8 mouse cellular contexts compared by ENCODE assay signal in genomic region chr3:144718706-144719087, GRCm38 (mm10). TPM values are rescaled to one million over a fixed set of nuclear protein-coding genes. Genes with fewer than 3 reads are reported as not detected.
DNase-seq lines count a peak whose midpoint lies in the region; ATAC-seq and TF ChIP-seq lines count a peak whose summit lies in the region.

No protein-coding gene starts in this region.

- peak overlapping the region; percentile 82 for H3K4me2 ChIP-seq in kidney, embryonic 14.5 days (replicated peaks; ENCODE audit: low read depth, low read length)

- peak overlapping the region; percentile 94 for H3K4me3 ChIP-seq in bone marrow, adult 2 months (replicated peaks; ENCODE audit: control insufficient read depth, low read depth, low read length)
- peak overlapping the region; percentile 88 for H3K4me3 ChIP-seq in kidney, embryonic 14.5 days (ENCODE audit: low read length)

- TF ChIP-seq CTCF in bone marrow, adult 2 months (IDR thresholded peaks at IDR 0.05; ENCODE audit: control insufficient read depth, insufficient read depth, low read length): no peak

- H3K36me3 ChIP-seq in kidney, embryonic 14.5 days (ENCODE audit: control insufficient read depth, insufficient read depth, low read length): no peaks in the 10 kb centered on the region

- ATAC-seq in kidney, embryonic 14.5 days (ENCODE audit: low FRiP score, low TSS enrichment): no peak

- WGBS in bone marrow, adult 2 months: 5% methylated on average over 7 of the region's 7 CpGs
- WGBS in kidney, embryonic 14.5 days: 19% methylated on average over 7 of the region's 7 CpGs

- peak overlapping the region; percentile 40; the same call in 1 of the 2 replicates for H3K27ac ChIP-seq in bone marrow, adult 2 months (ENCODE audit: control insufficient read depth, insufficient read depth, low read depth, low read length, poor library complexity)
- no peak overlapping the region for H3K27ac ChIP-seq in kidney, embryonic 14.5 days (ENCODE audit: low read depth, low read length)

- TF ChIP-seq POLR2A in bone marrow, adult 2 months (IDR thresholded peaks at IDR 0.05; ENCODE audit: borderline replicate concordance, control insufficient read depth, low read depth, low read length): no peak

- peaks cover 4% of the 10 kb centered on the region; the same call in 1 of the 2 replicates for H3K4me1 ChIP-seq in bone marrow, adult 2 months (ENCODE audit: control insufficient read depth, insufficient read depth, low read length)
- peaks cover 27% of the 10 kb centered on the region for H3K4me1 ChIP-seq in kidney, embryonic 14.5 days (ENCODE audit: control insufficient read depth, insufficient read depth, low read length)

- H3K27me3 ChIP-seq in kidney, embryonic 14.5 days (ENCODE audit: control insufficient read depth, insufficient read depth, low read length): no peaks in the 10 kb centered on the region

- no peaks in the 10 kb centered on the region for H3K9me3 ChIP-seq in kidney, embryonic 14.5 days (ENCODE audit: control insufficient read depth, low read length)

- peak overlapping the region; percentile 95 for H3K9ac ChIP-seq in kidney, embryonic 14.5 days (ENCODE audit: low read depth, low read length)

- DNase-seq in embryo, embryonic 11 days: peak; percentile 27
- DNase-seq in embryo, embryonic 10 days (ENCODE audit: low spot score): no peak
- peak; percentile 58 to 63 for DNase-seq in heart, adult 9 months (ENCODE audit: low spot score in 2 of 2)
- DNase-seq in lung, postnatal 25 days (ENCODE audit: low spot score): peak; percentile 68
- DNase-seq in thymus, postnatal 14 days: no peak
- DNase-seq in left cerebral cortex, adult 8-10 months (ENCODE audit: low spot score in 2 of 2): no peak

RNA-seq across cellular contexts. Expression of gene Sh3glb1, which starts 1.4 kb away (rescaled TPM):
- polyA plus RNA-seq in bone marrow, adult 2 months (2011; ENCODE audit: insufficient read depth, insufficient read length, low replicate concordance, missing spikeins): 115 and 118 TPM in 2 replicates
- polyA plus RNA-seq in kidney, embryonic 14.5 days (2014; fragmentation: Nextera tagmentation; extraction: Ambion mirVana): 82.7 and 94.3 TPM in 2 replicates
- total RNA-seq in left cerebral cortex, adult 8-10 months (2022): 10 to 100 TPM; 62.2 to 67.4 (median 64.3) TPM

RNA-seq across cellular contexts. Expression of gene Clca3a1, which starts 42.1 kb away (rescaled TPM):
- polyA plus RNA-seq in bone marrow, adult 2 months (2011; ENCODE audit: insufficient read depth, insufficient read length, low replicate concordance, missing spikeins): 7.0 and 8.3 TPM in 2 replicates
- polyA plus RNA-seq in kidney, embryonic 14.5 days (2014; fragmentation: Nextera tagmentation; extraction: Ambion mirVana): 8.2 and 11.1 TPM in 2 replicates
- total RNA-seq in left cerebral cortex, adult 8-10 months (2022): under 1 TPM in 3 of 4 experiments, not detected in 1; 0.09 to 0.39 (median 0.35) TPM

Comparison
In these comparisons a context has a peak if more than half of its experiments do, and no peak if none do; other contexts are left out.
1. DNase-seq: peak in embryo, embryonic 11 days (single experiment), heart, adult 9 months (2 of 2) and lung, postnatal 25 days (single experiment); none in embryo, embryonic 10 days (single experiment), thymus, postnatal 14 days (single experiment) and left cerebral cortex, adult 8-10 months (0 of 2).